Mouse (Mus musculus): ENCODE results near the gene Fpr1. TPM values are rescaled to one million over a fixed set of nuclear protein-coding genes. Genes with fewer than 3 reads are reported as not detected.
A peak's percentile ranks its signal among the peaks of the same experiment; 100 is the strongest.

Gene Fpr1
- polyA plus RNA-seq, 1 experiment from 2014 or later, result 0.29 TPM

GRCm38 (mm10) chr17:17828191-17828981, 55.4 kb downstream of the Fpr1 start:
- peak overlapping the region; percentile 73 for H3K4me3 ChIP-seq (ENCODE audit: low read length)
- under 1% methylated on average over 9 of the region's 15 CpGs for WGBS
- H3K9ac ChIP-seq (ENCODE audit: low read depth, low read length), result peak overlapping the region; percentile 83

GRCm38 (mm10) chr17:17827658-17828190, 56.0 kb downstream of the Fpr1 start:
- ATAC-seq, result peak; percentile 21
- WGBS, result under 1% methylated on average over 13 of the region's 13 CpGs

More at GRCm38 (mm10) chr17:17828191-17828981, 55.4 kb downstream of the Fpr1 start:
- Histone ChIP-seq H3K27ac (ENCODE audit: low read length) (peak overlapping the region; percentile 98), H3K27me3 (replicated peaks; ENCODE audit: control insufficient read depth, insufficient read depth, low read length) (no peaks in the 10 kb centered on the region), H3K36me3 (ENCODE audit: control insufficient read depth, insufficient read depth, low read length) (no peaks in the 10 kb centered on the region), H3K4me1 (ENCODE audit: control insufficient read depth, insufficient read depth, low read length) (peaks cover 29% of the 10 kb centered on the region), H3K4me2 (ENCODE audit: low read depth, low read length) (peak overlapping the region; percentile 79), H3K9me3 (ENCODE audit: control insufficient read depth, low read length) (no peaks in the 10 kb centered on the region)
- ATAC-seq, result peak; percentile 50

GRCm38 (mm10) chr17:17826751-17827657, 56.7 kb downstream of the Fpr1 start, which contains the start of gene Spaca6:
Gene Spaca6 (plus strand): TSS chr17:17827158.
- Histone ChIP-seq H3K36me3 (ENCODE audit: control insufficient read depth, insufficient read depth, low read length) (no peaks in the 10 kb centered on the region), H3K9me3 (ENCODE audit: control insufficient read depth, low read length) (no peaks in the 10 kb centered on the region), H3K4me1 (ENCODE audit: control insufficient read depth, insufficient read depth, low read length) (peaks cover 29% of the 10 kb centered on the region), H3K4me2 (ENCODE audit: low read depth, low read length) (peak within 1 kb of the TSS; percentile 79), H3K4me3 (ENCODE audit: low read length) (peak within 1 kb of the TSS; percentile 73), H3K27me3 (replicated peaks; ENCODE audit: control insufficient read depth, insufficient read depth, low read length) (no peaks in the 10 kb centered on the region), H3K9ac (ENCODE audit: low read depth, low read length) (peak within 1 kb of the TSS; percentile 83), H3K27ac (ENCODE audit: low read length) (peak within 1 kb of the TSS; percentile 98)
- WGBS, result under 1% methylated on average over 38 of the region's 42 CpGs
- ATAC-seq, result peak; percentile 88

More at GRCm38 (mm10) chr17:17827658-17828190, 56.0 kb downstream of the Fpr1 start:
- Histone ChIP-seq H3K4me3 (ENCODE audit: low read length) (peak overlapping the region; percentile 73), H3K27me3 (replicated peaks; ENCODE audit: control insufficient read depth, insufficient read depth, low read length) (no peaks in the 10 kb centered on the region), H3K4me2 (ENCODE audit: low read depth, low read length) (peak overlapping the region; percentile 79), H3K27ac (ENCODE audit: low read length) (peak overlapping the region; percentile 98), H3K36me3 (ENCODE audit: control insufficient read depth, insufficient read depth, low read length) (no peaks in the 10 kb centered on the region), H3K4me1 (ENCODE audit: control insufficient read depth, insufficient read depth, low read length) (peaks cover 29% of the 10 kb centered on the region), H3K9me3 (ENCODE audit: control insufficient read depth, low read length) (no peaks in the 10 kb centered on the region), H3K9ac (ENCODE audit: low read depth, low read length) (peak overlapping the region; percentile 83)

MicroRNAs within 50 kb of the gene (microRNA counts, 519-probe panel; counts per million panel counts)
- microRNA mmu-let-7e (3,956 counts per million, percentile 96 among the panel's probes with 10 or more counts), microRNA mmu-miR-125a-3p (2,617 counts per million, percentile 64 among the panel's probes with 10 or more counts), microRNA mmu-miR-125a-5p (4,164 counts per million, percentile 97 among the panel's probes with 10 or more counts), microRNA mmu-miR-99b (3,420 counts per million, percentile 88 among the panel's probes with 10 or more counts)

Small RNA genes within 50 kb of the gene (microRNA-seq; reads per million reads assigned to microRNA genes)
- gene Gm25927, result not detected
- 2,973 reads per million, percentile 84 among the genes with 10 or more reads in this experiment for gene Mir125a
- gene Mir99b, result 11,997 reads per million, percentile 94 among the genes with 10 or more reads in this experiment
- gene Mirlet7e, result not detected

Other genes with a start within 250 kb of the Fpr1 start
- gene Vmn2r90, start 180.2 kb downstream of the Fpr1 start, polyA plus RNA-seq (2015; fragmentation: Nextera tagmentation; extraction: Ambion mirVana), result not detected in 2 replicates
- gene Spaca6, start 56.8 kb downstream of the Fpr1 start, polyA plus RNA-seq (2015; fragmentation: Nextera tagmentation; extraction: Ambion mirVana), result 13.7 and 14.5 TPM in 2 replicates
- gene Has1, start 28.7 kb downstream of the Fpr1 start, polyA plus RNA-seq (2015; fragmentation: Nextera tagmentation; extraction: Ambion mirVana), result 0.34 and 0.56 TPM in 2 replicates
- 0.32 and 0.61 TPM in 2 replicates for gene Fpr2, start 3.9 kb upstream of the Fpr1 start, polyA plus RNA-seq (2015; fragmentation: Nextera tagmentation; extraction: Ambion mirVana)
- not detected in 2 replicates for gene Fpr3, start 3.9 kb upstream of the Fpr1 start, polyA plus RNA-seq (2015; fragmentation: Nextera tagmentation; extraction: Ambion mirVana)
- not detected in 2 replicates for gene Fpr-rs4, start 137.8 kb upstream of the Fpr1 start, polyA plus RNA-seq (2015; fragmentation: Nextera tagmentation; extraction: Ambion mirVana)
- gene Vmn2r124, start 165.5 kb upstream of the Fpr1 start, polyA plus RNA-seq (2015; fragmentation: Nextera tagmentation; extraction: Ambion mirVana), result not detected in 2 replicates
- gene Vmn2r91, start 201.1 kb upstream of the Fpr1 start, polyA plus RNA-seq (2015; fragmentation: Nextera tagmentation; extraction: Ambion mirVana), result not detected in 2 replicates

Measured in intestine, embryonic 16.5 days (tissue).